Mouse (Mus musculus): ENCODE data around the gene Nlgn2.

Nlgn2 gene

DNA sequence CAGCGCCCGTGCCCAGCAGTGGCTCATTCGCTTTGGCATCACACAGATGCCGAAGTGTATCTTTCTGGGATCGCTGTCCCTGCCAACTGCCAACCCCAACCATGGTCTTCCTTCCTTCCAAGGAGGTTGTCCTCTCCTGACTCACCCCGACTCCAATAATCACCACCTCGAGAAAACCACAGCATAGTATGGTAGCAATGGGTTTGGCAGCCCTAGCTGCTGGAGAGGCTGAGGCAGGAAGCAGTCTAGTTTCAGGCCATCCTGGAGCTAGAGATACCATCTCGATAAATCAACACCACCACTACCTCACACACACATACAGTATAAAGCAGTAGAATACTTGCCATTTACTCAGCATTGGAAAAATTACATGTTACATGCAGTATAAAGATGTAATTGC is 18.7 kb downstream of the Nlgn2 start:
- no peak for DNase-seq

DNA sequence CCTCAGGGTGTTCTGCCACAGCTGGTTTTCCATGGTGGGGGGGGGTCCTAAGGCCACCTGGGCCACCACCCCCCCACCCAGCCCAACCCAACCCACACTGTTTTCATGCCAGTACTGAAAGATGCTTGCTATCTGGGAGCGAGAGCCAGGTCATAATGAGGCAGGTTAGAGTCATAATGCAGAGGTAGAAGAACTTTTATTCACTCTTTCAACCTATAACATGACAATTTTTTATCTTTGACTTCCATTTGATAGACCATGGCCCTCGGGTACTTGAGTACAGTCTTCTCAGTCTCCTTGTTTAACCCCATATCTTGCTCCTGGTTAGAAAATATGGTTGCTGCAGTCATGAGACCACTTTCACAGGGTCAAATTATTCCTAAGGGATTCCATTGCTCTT is 19.2 kb downstream of the Nlgn2 start, which contains the start of gene Spem2:
Gene Spem2 (minus strand): TSS at position 101 of the 400 bp plus-strand sequence.
- no peak for DNase-seq

DNA sequence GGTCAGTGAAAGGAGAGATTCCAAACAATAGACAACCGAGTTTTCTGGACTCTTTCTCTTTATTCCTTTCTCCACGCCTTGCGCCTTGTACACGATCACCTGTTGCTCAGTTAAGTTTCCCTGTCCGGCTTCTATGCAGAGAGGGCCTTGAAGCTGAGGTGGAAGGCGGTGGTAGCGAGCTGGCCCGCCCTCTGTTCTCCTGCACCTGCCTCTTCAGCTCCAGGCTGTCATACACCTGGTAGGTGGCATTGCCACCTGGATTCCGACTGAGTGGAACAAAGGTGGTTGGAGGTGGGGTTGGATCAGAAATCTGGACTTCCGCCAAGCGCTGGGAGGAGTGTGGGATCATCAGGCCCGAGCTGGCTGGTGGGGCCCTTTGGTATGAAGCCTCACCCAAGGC is 21.1 kb downstream of the Nlgn2 start:
- no peak for DNase-seq

DNA sequence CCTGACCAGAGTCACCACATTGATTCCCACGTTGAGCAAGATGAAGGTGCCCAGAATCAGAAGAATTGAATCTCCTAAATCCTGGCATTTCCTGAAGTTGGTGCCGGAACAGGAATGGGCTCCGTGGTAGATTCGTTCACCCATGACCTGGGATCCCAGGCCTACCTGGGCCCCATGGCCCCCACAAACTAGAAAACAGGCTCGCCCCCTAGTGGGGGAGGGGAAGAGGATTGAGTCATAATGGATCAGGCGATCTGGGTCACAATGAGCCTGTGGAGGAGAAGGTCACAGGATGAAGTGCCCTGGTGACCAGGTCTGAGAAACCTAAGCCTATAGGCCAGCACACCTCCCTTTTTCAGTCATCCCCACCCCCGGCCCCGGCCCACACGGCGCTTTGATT is 22.4 kb downstream of the Nlgn2 start, which contains the start of gene Gm39566:
Gene Gm39566 (minus strand): TSS at position 144 of the 400 bp plus-strand sequence.
- peak; percentile 29 for DNase-seq

DNA sequence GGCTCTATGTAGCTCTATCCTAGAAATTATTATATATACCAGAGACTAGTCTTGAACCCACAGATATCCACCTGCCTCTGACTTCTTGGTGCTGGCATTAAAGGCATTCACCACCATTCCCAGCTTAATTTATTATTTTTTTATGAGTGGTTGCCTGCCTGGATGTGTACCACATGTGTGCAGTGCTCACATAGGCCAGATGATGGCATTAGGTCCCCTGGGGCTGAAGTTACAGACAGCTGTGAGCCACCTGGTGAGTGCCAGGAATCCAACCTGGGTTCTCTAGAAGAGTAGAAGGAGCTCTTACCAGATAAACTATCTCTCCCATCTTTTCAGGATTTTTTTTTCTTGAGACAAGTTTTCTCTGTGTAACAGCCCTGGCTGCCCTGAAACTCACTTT is 27.3 kb downstream of the Nlgn2 start:
- DNase-seq: no peak

DNA sequence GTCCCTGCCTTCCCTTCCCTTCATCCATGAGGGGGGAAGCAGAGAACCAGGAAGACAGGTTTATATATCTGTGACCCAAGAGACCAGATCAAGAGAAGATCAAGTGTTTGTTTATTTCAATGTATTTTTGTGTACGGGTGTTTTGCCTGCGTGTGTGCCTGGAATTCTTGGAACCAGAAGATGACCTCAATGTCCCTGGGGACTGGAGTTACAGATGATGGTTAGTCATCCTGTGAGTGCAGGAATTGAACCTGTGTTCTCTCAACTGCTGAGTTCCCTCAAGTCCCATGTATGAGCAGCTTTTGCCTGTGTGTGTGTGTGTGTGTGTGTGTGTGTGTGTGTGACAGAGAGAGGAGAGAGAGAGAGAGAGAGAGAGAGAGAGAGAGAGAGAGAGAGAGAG is 29.9 kb downstream of the Nlgn2 start:
- no peak for DNase-seq

DNA sequence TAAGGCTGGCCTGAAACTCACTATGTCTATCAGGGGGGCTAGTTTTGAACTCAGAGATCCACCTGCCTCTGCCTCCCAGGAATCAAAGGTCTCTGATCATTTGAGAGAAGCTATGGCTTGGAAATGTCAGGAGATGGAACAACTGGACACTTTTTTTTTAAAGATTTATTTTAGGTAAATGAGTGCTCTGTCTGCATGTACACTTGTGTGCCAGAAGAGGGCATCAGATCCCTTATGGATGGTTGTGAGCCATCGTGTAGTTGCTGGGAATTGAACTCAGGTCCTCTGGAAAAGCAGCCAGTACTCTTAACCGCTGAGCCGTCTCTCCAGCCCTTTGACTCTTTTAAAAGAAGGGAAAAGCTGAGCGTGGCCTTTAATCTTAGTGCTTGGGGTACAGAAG is 31.2 kb downstream of the Nlgn2 start:
- no peak for DNase-seq

DNA sequence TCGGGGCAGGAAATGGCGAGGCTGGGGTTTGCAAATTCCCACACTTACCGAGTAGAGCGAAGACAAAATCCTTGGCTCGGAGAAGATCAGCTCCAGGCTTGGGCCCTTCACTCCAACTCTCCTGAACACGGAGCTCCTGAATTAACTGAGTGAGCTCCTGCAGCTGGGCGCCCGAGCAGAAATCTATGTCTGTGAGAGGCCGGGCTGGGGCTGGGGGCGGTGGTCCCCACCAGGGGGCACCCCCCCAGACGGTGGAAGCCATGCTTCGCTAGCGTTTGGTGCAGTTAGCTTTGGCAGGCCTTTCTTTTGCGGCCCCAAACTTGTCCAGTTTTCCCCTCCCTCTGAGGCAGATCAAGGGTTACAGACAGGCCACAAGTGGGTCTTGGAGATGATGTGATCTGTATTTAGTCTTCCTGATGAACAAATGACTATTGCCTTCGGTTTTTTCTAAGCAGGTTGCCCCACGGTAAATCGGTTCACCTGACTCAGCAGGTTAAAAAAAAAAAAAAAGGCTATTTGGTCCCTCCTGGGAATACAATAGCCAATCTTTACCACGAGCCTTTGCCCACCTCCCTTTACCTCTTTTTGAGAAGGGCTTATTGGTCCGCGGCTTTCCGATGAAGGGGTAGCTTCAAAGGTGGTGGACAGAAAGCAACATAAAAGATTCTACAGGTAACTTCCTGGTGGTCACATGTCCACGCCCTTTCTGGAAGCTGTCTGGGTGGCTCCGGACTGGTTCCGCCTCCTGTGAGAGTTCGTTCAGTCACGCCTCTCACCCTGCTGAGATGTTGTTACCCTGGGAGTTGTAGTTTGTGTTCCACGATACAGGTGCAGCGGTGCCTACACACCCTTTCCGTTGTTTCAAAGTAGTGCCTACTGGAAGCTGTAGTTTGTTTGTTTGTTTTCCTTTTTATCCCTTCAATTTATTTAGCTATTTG is 32.3 kb downstream of the Nlgn2 start, which contains the start of gene Tmem102:
Gene Tmem102 (minus strand): TSS at position 653 of the 938 bp plus-strand sequence.
- no peak for DNase-seq

DNA sequence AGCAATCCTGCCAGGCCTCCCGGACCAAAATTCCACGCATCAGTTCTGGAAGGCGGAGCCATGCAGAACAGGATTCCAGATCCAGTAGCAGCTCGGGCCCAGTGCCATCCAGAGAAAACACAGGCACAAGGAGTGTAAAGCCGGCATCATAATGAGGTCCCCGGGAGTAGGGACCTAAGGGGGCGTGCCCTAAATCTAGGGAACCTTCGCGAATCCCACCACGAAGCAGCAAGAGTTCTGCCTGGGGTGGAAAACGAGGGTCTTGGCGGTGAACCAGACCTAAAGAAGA is 33.0 kb downstream of the Nlgn2 start:
- peak; percentile 10 for DNase-seq

DNA sequence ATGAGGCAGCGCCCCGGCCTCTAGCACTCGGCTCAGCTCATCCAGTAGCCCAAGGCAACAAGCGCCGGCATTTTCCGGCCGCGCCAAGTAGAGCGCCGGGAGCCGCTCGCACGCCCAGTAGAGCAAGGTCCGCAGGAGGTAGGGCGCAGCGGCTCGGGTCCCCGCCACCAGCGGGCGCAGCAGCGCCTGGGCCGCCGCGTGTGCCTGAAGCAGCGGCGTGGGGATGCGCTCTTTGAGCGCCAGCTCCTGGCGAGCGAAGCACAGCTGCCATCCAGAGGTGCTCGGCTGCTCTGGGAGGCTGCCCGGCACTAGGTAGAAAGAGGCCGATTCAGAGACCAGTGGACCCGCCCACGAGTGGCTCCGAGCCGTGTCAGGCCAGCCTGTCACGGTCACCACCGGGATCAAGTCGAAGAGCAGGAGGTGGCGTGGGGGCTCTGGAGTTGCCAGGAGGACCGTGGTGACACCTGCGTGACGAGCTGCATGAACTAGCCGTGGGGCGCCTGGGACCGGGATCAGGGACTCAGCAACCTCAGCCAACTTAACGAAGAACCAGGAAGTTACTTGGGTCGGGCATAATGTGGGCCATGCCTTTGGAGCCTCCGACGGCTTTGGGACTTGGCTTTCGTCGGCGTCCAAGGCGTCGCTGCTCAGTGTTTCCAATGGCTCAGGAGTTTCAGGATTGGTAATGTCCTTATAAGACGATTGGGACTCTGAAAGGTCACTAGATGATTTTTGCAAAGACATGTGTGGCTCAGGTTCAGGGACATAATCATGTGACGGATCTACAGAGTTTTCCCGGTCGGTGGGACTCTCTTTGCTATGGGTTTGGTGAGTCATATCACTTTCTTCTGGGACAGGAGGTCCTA is 33.6 kb downstream of the Nlgn2 start:
- DNase-seq: peak; percentile 85

DNA sequence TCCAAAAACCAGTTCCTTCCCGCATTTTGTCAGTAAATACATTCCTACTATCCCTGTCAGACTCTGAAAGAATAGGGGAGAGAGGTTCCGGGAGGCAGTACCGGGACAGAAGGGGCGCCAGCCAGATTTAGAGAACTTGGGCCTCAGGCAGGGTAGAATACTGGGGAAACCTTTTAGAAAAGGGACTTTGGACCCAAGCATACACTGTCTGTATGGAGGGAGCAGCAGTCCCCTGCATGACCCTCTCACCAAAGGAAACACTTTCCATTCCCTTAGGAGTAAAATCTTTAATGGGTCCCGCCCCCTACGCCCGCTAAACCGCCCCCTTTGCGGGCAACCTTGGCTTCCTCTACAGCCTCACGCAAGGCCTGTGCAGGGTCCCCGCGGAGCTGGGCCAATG is 34.3 kb downstream of the Nlgn2 start:
- DNase-seq: no peak

DNA sequence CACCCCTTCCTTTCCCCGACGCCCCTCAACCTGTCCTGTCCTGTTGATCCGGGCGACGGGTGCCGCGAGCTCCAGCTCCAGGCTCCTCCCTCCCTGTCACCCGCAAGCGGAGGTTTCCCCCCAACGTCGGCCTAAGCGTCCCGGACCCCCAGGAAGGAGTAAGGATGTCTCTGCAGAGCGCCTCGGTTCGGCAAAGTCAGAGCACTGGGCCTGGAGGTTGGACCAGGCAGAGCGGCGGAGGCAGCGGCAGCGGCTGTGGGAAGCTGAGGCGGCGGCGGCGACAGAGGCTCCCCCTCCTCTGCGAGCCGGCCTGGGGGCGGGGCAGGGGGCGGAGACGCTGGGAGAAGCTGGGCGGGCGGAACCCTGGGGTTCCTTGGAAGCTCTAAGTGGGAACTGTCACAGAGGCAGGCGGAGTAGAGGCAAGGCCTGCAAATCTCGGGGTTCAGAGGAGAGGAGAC is 34.9 kb downstream of the Nlgn2 start:
- DNase-seq: peak; percentile 89

DNA sequence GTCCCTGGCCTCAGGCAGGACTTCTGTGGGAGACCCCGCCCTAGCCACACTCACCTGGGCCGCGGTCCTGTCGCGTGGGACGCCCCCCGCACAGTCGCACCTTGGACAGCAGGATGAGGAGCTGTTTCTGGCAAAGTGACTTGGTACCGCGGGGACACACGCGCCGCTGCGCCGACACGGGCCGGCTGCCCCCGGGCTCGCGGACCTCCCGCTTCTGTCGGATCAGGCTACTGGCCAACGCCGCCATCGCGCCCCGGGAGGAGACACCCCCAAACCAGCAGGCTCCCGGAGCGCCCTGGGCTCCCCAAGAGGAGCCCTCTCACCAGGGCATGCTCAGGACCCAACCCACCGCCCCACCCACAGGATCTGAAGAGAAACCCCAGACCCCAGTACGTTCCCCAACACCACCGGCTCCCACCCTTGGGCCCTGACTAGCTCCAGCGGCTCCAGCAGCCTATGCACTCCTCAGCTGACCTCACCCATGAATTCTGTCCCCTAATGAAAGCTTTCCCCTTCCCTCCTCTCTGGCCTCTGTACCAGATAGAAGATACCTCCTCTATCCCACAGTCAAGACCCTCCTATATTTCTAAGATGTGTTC is 36.1 kb downstream of the Nlgn2 start, which contains the start of gene Fgf11:
Gene Fgf11 (minus strand): TSS at position 479 of the 599 bp plus-strand sequence.
- no peak for DNase-seq

DNA sequence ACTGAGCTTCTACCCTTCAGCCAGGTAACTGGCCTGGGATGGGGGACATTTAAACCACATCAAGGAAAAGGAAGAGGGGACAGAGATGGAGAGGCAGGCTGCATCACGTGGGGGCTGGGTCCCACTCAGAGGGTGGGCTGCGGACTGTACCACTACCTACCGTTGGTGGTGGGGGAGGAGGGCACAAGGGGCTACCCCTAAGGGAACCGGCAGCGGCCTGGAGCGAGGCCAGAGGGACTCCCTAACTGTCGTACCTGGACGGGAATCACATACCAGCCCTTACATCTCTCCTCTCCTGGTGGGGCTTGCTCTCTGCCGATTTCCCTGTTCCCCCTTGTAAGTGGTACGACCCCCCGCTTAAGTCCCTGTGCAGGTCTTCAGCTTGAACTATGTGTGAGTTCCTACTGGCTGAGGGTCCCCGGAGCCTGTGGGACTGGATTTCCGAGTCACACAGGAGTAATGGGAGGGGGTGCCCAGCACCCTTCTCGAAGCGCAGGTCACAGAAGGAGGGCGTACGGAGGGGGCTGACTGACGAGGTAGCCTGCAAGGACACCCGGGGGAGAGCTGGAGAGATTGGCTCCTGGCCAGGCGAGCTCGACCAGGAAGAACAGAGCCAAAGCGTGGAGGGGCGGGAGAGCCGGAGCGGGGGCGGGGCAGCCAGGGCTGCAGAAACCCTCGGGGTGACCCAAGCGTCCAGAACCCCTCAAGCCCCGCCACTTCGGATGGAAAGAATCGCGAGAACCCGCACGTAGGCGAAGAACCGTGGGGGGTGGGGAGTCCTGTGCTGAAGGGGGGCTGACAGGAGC is 37.0 kb downstream of the Nlgn2 start:
- peak; percentile 95 for DNase-seq

DNA sequence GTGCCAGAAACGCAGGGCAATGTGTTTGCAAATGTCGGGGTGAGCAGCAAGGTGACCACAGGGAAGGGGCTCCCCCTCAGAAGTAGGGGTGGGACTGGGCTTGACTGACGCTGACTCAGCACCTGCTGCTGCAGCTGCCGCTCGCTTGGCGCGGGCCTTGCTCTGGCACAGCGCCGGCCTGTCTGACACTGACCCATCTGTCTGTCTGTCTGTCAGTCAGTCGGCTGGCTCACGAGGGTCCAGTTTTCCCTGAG is 37.5 kb downstream of the Nlgn2 start:
- DNase-seq: no peak

DNA sequence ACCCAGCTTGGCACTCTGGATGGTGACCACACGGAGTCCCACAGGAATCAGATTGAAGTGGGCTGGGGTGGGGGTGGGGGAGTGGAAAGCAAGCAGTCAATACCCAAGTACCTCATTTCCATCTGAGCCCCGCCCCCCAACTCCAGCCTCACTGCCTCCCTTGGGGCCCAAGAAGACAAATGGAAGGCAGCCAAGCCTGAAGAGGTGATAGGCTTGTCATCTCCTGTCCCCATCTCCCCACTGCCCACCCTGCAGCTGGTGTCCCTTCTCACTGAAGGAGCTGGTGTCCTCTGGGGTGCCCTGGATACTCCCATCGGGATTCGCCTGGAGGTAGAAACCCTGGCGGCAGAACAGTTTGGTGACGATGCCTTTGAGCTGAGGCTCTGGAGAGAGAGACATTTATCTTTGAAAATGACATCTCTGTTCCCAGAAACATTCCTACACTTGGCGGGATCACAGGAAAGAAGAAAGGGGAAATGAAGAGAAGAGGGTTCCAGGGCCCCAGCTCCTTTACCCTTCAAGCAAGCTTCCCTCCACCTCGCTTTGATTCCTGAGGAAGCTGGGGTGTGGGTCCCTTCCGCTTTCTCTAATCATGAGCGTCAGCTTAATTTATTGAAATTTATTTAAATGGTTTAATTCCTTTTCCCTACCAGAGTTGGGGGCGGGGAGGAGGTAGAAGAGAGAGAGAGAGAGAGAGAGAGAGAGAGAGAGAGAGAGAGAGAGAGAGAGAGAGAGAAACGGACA is 38.0 kb downstream of the Nlgn2 start:
- DNase-seq: peak; percentile 71

DNA sequence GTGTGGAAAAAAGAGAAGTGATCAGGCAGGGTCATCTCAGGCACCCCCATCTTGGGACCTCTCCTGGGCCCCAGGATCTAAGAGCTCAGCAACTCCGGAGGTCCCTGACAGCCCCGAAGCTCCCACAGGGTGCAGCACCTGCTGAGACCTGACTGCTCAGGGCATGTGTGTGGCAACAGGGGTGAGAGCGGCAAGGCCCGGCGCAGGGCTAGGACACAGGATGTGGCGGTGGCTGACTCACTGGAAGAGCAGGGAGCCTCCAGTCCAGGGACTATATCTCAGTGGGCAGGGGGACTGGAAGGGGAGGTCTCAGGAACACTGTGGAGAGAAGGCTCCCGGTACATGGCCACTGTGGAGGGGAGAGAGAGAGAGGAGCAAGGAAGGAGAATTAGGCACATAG is 39.7 kb downstream of the Nlgn2 start:
- DNase-seq: no peak

DNA sequence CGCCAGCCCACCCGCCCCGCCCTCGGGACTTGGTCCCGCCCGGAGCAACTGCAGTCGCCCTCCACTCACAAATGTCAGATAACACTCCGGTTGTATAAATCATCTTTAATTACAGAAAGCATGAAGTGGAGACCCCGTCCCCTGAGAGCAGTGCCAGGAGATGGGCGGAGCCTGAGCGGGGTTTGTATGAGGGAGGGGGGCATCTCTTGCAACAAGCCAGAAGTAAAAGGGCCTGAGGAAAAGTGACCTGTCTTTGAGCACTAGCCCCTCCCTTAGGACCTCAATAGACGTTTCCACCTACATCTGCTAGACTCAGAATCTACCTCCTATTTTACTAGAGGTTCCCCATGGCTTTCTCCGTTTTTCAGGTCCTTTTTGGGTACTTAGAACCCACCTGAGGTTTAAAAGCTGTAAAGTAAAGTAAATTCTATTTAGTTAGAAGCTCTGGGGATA is 41.6 kb downstream of the Nlgn2 start:
- peak; percentile 35 for DNase-seq

DNA sequence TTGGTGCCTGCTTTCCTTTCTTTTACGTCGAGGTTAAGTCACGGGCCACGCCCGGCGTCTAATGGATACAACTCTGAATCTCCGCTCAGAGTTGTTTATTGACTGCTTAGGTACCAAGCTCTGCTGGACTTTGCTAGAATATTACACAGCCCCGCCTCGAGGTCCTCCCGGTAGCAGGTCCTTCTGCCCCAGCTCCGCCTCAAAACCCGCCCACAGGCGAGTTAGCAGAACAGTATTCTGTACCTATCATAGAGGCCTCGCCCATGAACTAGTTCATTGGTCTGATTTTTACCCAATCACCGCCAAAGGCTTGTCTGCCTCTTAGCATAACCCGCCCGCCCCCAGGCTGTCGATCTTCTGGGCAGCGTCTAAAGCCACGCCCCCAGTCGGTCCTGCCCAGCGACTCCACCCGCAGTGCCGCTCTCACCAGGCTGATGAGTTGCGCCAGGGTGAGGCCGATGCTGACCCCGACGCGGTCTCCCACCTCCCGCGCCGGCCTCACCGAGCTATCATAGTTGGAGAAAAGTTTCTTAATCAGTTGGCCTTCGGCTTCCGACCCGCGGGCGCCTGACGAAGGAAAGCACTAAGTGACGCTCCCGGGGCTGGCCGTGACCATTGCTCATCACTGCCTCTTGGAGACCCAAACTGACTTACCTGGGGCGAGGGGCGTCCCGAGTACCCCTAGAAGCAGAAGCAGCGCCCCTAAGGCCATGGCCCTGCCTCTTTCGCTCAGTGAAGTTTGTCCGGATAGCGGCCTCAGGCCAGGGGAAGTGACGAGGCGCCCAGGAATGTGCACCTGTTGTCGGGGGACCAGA is 42.2 kb downstream of the Nlgn2 start, which contains the start of gene Chrnb1:
Gene Chrnb1 (minus strand): TSS at position 776 of the 815 bp plus-strand sequence.
- DNase-seq: peak; percentile 98

DNA sequence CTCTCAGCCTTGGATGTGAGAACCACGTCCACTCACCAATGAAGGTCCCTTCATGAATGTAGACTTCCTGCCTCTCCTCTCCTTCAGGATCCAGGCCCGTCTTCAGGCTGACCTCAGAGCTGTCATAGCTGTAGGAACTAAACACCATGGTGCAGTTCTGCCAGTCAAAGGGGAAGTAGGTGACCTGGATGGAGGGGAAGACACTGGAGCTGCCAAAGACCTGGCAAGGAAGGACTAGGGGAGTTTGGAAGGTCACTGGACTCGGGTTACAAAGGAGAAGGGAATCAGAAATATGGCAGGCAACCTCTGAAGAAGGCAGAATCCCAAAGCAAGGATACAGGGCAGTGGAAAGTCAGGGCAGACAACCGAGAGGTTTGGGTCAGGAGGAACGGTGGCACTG is 44.2 kb downstream of the Nlgn2 start:
- DNase-seq: no peak

DNA sequence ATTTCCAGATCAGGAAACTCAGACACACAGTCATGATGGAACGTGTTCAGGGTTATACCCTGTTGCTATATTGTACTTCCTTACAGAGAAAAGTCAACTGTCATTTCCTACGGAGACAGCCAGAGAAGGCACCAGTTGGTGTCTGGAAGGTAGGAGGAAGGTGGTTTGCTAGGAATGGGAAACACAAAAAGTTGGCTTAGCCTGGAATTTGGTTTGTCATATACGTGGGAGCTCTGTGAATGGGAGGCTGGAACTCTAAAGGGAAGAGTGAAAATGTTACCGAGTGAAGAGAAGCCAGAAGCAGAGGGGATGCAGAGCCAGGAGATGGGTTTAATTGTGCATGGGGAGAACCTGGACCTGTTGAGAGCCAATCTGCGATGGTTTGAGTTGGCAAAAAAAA is 46.2 kb downstream of the Nlgn2 start:
- no peak for DNase-seq

All from retina, postnatal 1 day (tissue).